Mouse (Mus musculus) NIH3T3 (cell line): ENCODE results near the gene Kbtbd4.

Experiments used
- DNase-seq: peaks from one replicate; pipeline ENCODE4 v3.0.0-alpha.2; 2012; ENCODE audit warnings: low read depth

Gene Kbtbd4

DNA sequence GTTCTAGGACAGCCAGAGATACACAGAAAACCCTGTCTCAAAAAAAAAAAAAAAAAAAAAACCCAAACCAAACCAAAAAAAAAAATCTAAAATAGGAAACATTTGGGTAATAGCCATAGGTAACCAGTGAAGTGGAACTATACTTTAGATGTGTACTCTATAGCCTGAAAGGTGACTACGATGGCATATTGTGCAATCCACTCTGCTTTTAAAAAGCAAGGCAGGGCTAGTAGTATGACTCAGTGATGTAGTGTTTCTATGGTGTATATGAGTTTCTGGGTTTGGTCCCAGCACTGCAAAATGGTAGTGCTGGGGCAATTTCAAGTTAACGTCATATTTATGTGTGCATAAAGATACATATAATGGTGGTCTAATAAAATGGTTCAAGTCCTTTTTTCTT, 2.2 kb downstream of the Kbtbd4 start:
- DNase-seq: no peak

DNA sequence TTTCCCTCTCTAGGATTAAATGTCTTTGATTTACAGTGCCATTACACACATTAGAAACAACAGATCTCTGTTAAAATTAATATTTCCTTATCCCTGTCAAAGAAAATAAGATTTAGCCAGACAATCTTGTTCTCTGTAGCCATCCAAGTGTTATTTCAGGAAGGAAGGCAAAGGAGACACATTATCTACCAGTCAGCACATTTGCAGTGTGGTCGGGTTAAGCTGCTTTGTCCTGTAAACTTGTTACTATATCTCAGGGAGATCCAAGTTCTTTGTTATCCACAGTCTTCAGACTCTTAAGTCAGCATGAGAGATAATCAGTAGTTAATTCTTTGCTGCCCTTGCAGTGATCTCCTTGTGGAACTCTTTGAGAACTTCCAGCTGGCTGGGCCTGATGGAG, 6.3 kb downstream of the Kbtbd4 start:
- no peak for DNase-seq

DNA sequence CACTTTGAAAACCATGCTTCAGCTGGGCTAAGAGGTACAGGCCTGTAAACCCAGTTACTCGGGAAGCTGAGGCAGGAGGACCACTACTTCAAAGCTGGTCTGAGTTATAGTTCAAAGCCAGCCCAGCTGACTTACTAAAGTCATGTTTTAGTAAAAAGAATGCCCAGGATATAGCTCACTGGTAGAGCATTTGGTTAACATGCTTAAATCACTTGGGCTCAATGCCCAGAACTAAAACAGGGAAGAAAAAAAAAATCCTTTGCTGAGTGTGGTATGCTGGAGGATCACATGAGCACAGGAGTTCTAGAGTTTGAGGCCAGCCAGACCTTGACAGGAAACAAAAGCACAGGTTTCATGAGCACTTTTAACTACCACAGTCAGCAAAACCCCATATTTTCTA, 7.1 kb downstream of the Kbtbd4 start:
- peak; percentile 70 for DNase-seq

DNA sequence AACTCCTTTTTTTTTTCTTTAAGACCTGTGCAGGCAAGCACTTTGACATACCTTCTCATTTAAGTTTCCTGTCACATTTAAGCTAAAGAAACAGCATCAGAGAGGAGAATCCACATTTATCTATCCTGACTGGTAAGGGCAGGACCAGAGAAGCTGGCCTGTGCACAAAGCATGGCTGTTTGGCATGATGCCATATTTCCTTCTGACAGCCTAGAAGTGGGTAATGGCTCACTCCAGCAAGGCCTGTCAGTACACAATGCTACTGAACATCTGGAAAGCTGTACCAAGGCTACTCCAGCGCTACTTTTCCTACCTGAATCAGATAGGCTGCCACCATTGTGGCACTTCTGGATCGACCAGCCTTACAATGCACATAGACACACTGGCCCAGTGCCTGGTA, 9.1 kb downstream of the Kbtbd4 start:
- peak; percentile 69 for DNase-seq

DNA sequence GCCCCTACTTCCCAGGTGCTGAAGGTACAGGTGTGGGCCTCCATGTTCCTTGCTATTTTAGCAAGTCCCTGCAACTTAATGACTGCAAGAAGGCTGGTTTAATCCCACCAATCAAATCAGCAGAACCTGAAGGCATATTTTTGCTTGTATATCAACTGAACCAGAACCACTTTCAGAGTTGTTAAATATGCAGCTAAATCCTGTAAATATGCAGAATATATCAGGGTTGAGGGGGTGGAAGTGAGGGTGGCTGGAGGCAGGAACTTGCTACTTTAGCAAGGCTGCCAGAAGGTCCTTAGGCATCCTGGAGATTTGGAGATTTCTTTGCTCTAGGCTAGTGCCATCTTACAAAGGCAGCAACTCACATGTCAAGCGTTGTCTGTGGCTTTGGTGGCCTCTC, 11.0 kb downstream of the Kbtbd4 start:
- no peak for DNase-seq

DNA sequence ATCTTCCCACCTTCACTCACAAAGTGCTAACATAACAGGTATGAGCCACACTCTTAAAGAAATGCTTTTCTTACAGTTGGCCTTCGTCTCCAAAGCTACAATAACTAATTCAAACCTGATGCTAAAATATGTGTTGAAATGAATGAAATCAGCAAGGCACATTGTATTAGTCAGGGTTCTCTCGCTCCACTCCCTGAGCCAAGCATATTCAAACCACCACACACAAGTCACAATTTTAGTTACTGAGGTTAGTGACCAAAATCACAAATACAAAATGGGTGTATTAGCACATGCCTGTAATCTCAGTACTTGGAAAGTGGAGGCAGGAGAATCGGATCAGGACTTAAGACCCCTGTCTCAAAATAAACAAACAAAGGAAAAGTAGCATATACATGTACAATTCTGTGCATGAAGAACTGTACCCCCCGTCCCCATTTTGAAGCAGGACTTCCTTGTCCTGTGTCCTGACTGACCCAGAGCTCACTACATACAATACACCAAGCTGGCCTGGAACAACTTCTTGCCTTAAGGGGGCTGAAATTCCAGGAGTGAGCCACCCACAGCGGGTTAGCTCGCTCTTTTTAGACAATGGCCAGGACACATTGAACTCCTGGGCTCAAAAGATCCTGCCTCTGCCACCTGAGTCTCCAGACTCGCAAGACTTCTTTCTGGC, 12.2 kb downstream of the Kbtbd4 start:
- peak; percentile 72 for DNase-seq

DNA sequence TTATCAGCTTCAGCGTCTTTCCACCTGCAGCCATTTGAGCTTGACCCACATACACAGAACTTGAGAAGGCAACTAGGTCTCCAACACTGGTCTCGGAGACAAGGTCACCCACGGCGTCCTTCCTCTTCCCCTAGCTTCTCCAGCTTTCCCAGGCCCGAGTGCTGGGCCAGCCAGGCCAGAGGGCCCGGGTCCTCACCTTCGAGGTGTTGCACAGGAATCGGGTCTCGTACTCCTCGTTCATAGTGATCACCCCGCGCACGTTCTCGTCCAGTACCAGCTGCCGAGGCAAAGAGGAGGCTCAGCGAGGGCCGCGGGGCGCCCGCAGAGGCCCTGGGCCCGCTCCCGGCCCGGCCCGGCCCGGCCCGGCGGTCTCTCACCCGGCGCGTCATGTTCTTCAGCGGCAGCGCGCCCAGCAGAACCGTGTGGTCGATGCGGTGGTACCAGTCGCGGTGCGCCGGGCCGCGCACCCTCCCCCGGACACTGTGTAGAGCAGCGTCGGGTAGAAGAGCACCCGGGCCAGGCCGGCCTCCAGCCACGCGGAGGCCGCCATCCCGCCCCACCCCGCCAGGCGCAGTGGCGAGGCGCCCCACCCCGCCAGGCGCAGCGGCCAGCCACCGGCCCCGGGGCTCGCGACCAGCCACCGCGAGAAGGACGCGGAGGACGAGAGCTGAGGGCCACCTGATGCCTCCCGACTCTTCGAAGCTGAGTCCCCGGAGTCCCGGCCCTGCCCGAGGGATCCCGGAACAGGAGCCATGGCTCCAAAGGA, 12.9 kb downstream of the Kbtbd4 start:
- peak; percentile 82 for DNase-seq

DNA sequence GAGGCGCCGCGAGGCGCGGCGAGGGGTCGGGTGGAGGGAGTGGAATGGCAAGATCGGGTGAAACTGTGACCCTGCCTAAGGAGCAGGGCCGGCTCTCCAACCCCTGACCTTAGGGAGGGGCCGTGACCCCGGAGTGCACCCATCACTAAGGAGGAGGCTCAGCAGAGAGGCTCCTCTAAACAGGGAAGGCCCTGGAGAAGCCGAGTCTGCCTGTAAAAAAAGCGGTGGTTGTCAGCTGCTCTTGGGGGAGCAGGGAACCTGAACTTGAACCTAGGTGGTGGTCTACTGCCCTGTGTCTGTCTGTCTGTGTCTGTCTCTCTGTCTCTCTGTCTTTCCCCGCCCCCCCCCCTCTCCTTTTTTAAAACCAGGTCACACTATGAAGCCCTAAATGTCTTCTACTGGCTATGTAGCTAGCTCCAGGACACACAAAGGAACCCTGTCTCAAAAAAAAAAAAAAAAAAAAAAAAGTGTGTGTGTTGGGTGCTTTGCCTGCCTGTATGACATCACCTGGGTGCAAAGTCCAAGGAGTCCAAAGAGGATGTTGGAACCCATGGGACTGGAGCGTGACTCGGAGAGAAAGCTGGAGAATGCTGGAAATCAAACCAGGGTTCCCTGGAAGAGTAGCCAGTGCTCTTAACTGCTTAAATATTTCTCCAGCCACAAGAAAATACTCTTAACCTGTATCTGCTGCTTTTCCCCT, 13.6 kb downstream of the Kbtbd4 start:
- DNase-seq: peak; percentile 69

DNA sequence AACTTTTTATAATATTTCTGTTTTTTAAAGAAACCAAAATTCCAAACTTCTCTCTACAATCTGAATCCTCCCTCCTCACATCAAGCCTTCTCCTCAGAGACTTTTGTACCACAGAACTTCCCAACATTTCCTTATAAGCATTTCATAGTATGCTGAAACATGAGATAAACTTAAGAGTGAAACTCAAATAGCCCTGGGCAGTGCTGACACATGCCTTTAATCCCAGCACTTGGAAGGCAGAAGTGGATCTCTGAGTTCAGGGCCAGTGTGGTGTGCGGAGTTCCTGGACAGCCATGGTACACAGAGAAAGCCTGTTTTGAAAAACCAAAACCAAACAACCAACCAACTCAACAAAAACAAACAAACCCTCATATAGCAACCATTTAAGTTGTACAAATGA, 16.6 kb downstream of the Kbtbd4 start:
- DNase-seq: peak; percentile 77

DNA sequence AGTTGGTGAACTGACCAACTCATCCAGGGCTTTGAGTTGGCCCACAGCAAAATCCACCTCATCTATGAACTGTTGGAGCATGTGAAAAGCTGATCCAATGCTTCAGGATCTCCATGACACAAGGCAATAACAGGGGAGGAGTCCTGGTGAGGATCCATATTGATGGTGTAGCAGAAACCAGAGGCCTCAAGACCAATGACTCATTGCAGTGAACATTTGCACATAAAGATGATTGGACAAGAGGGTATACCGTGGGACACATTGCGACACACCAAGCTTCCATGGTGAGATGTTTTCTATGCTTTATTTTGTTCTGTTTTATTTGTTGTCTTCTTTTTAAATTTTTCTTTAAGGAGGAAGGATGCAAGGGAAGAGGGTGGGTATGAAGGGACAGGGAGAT, 18.1 kb downstream of the Kbtbd4 start:
- DNase-seq: peak; percentile 82

DNA sequence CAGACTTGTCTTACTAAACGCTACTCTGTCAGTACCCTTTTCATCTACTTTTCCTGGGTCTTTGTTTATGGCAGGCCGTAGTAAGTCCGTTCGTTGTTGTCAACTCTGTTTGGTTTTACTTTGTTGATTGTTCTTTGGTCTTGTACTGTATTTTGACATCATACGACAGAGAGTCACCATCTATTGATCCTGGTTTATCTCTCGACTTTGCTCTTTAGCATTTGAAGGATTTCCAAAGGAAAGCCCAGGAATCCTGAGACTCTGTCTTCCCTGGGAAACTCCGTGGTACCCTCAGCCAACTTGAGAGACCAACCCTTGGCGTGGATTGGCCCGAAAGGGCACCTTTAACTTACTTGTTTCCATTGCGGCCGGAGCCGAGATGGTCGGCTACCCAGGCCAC, 24.0 kb downstream of the Kbtbd4 start:
- DNase-seq: no peak

DNA sequence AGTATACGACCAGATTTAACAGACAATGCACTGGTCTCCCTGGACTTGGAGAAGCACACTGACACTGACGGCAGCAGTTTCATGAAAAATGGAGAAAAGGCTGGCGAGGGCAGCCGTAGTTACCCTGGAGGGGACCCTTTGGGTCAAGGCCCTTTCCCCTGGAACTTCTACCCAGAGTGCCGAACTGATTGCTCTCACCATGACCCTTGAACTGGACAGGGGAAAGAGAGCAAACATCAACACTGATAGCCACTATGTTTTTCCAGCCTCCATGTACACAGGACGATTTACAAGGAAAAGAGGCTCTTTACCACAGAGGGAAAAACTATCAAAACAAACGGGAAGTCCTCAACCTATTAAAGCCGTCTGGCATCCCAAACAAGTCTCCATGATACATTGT, 27.3 kb downstream of the Kbtbd4 start:
- DNase-seq: no peak

DNA sequence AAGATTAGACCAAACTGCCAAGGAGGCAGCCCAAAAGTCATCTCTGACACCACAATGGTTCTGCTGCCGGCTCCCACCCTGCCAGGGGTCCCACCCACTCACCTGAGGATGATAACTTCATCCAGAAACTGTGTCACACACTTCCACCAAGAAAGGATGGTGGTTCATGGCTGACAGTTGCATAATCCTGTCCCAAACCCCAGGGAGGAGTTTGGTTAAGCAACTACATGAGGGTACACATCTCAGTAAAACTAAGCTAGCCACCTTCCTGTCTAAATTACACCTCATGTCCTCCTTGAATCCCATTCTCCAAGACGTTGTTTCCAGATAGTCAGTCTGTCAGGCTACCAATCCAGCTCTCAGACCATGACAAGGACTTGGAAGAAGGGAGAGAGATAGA, 27.7 kb downstream of the Kbtbd4 start:
- DNase-seq: no peak

DNA sequence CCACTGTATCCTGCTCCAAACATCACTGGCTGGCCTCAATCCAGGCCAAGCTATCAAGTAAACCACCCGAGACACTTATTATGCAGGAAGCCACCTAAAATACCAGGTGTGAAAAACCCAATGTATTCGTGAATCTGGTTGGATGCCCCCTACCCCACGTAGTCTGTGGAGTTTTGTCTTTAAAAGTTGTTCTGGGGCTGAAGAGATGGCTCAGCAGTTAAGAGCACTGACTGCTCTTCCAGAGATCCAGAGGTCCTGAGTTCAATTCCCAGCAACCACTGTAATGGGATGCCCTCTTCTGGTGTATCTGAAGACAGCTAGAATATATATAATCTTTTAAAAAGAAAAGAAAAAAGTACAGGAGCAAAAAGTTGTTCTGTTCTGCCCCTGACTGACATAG, 33.8 kb downstream of the Kbtbd4 start:
- DNase-seq: peak; percentile 49

DNA sequence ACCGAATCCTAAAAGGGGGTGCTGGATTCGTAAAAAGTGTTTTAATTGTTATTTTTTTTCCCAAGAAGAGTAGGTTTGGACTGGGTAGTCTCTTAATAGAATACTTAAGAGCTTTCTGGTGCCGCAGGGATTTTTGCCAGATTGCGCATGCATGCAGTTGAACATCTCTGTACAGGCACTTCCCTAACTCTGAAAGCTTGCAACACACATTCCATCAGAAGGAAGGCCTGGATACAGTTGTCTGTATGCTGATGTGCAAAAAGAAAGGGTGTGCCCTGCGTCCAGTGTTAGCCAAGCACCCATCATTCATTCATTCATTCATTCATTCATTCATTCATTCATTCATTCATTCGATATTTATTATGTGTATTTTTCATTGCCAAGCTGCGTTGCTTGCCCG, 35.2 kb downstream of the Kbtbd4 start:
- peak; percentile 77 for DNase-seq

DNA sequence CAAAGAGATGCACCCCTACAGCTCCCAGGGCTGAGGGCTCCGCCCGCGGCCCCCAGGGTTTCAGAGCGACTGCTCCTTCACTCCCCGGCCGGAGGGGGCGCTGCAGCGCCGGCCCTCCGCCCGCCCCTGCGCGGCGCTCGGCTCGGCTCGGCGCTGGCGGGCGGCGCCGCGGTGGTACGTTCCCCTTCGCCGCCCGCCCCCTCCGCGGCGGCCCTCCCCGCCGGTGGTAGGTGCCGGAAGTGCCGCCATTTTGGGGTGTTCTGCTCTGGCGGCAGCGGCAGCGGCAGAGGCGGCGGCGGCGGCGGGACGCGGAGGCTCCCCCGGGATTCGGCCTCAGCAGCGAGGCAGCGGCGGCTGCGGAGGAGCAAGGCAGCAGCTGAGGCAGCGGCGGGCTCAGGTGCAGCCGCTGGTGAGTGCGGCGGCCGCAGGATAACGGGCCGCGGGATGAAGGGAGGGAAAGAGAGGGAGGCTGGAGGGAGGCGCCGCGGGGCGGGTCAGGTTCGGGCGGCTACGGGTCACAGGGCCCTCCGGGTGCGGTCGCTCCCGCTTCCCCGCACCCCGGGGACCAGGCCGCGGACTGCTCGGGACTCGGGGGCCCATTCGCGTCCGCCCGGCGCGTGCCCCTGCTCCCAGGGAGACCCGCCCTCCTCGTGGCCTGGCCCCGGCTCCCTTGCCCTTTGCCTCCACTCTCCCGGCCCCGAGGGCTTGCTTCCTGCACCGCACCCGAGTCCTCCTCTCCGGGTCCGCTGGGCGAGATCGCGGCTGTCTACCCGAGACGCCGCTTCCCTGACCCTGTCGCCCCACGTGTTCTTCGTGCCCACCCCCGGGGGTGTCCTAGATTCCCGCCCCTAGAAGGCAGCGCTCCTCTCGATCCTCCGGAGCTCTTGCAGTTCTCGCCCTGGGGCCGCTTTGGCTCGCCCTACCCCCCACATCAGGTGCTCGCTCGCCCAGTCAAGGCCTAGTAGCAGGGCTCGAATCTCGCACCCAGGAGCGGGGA, 36.0 kb downstream of the Kbtbd4 start, which contains the start of gene Celf1:
TSS of gene Celf1 (plus strand) at position 150 of the 997 bp plus-strand sequence.
- DNase-seq: peak; percentile 90

DNA sequence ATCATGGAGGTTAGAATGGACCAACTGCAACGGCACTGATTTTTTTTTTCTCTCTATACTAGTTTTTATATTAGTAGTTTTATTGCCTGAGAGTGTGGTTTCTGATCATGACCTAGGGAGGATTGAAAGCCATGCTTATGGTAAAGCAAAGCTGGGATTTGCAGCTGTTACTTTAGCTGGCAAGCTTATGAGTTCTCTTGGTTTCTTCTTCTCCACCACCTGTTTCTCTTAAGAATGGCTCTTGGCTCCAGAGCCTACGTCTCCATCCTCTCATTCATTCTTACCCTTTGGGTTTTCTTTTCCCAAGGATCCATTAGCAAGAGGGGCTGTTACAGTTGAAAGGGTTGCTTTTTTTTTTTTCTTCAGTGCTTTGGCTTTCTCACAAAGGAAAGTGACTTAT, 37.2 kb downstream of the Kbtbd4 start:
- no peak for DNase-seq

DNA sequence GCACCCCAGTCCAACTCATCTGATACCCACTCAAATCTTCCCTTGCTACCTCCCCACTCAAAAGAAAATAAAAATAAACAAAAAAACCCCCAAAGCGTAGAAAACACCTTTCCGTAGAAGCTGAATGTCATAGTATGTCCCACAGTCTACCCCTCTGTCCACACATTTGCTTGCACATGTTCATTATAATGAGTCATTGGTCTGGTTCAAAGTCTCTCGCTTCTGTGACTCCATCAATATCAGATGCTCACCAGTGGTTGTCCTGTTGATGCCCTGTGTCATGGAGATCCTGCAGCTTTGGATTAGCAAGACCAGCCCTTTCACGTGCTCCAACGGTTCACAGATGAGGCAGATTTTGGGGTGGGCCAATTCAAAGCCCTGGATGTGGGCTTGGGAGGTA, 45.6 kb downstream of the Kbtbd4 start:
- DNase-seq: no peak

DNA sequence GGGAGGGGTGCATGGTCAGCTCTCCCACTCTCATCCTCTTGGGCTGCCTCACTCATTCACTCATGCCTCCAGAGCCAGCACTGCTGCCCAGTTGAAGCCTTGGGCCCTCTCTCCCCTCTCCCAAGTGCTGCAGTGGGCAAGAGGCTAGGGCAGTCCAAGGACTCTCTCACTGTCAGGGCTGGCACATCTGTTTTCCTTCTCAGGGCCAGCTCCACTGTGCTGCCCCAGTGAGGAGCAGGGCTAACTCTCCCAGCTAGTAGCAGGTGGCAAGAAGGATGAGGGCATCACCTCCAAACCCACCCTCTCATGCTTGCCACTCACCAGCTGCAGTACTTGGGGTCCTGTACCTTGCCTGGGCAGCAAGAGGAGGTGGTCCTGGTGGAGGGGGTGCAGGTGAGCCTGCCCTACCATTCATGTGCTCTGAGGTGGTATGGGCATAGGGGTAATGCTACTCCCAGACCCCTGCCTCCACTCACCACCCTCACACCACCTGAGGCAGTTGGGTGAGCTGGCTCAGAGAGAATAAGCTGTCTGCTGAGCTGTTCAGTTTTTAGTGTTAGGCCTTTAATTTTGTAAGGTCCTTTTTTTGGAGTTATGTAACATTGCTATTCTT, 46.1 kb downstream of the Kbtbd4 start:
- DNase-seq: no peak

DNA sequence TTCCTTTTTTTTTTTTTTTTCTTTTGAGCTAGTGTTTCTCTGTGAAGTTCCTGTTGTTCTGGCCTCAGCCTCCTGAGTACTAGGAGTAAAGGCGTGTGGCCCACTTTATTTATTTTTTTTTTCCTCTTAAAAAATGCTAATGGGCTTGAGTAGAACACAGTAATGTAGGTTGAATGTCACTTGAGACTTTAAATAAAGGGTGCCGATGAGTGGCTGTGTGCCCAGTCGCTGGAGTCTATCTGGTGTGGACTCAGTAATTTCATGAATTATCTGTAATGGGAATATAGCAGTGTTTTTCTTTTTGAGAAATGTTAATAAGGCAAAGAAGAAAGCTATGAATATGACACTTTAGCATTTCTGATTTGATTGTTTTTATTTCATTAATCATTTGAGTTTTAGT, 48.9 kb downstream of the Kbtbd4 start:
- DNase-seq: no peak

DNA sequence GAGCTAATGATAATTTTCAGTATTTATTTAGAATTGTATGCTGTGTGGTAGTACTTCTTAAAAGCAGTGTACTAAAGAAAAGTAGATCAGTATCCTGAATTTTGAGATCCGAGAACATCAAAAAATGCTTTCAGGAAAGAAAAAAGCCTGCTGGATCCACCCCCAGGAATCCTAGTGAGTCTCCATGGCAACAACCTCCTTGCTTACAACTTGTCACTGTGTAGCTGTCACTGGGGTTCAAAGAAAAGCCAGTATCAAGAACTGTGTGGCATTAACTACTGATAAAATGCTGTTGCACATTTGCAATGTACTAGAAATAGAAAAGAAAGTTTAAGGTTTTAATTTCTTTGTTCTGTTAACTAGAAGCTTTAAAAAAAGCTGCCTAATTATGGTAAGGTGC, 51.5 kb downstream of the Kbtbd4 start:
- DNase-seq: no peak
